Mouse (Mus musculus): ENCODE measurements around the gene Gstm6. TPM values are rescaled to one million over a fixed set of nuclear protein-coding genes. Genes with fewer than 3 reads are reported as not detected.
"Not testable (repeated sequence)": the region's sequence is repeated elsewhere in the genome, so short reads cannot be mapped to it uniquely, and the experiment has no call there.

Gene Gstm6
- 10.2 and 11.7 TPM in 2 replicates for polyA plus RNA-seq (2015; fragmentation: Nextera tagmentation; extraction: Ambion mirVana)

DNA sequence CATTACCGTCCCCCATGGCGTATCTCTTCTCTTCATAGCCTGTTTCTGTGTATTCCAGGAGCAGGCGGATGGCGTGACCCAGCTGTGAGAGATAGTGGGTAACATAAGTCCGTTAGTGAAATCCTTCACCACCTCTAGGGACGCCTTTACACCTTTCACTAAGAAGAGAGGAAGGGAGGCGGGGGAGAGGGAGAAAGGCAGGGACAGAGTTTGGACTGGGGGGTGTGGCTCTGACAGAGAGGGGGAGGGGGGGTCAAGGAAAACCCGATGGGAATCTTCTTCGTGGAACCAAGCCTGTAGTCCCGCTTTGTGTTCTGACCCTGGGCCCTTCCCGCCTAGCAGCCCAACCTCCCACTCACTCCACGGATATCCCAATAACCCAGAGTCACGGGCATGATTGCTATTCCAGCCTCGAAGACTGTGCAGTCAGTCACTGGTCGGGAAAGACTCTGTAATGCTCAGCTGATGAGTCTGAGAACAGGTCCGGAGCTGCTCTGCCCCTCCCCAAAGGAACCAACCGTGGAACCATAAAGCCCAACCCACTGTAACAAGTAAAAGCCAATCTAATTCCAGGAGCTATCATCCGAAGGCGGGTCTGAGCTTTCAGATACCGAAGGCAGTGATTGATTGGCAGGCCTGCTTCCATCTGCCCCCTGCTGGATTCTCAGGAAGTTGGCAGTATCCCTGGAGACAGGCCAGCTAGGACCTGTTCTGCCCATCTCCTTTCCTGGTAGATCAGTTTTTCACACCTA lies at the start of gene Gstm6:
Gene Gstm6 (minus strand): TSS at position 511 of the 752 bp plus-strand sequence.
- Histone ChIP-seq H3K9ac (replicated peaks; ENCODE audit: low read depth, low read length) (no peak within 1 kb of the TSS; the same call in 1 of the 2 replicates), H3K4me2 (ENCODE audit: low read length) (peak within 1 kb of the TSS; percentile 51), H3K4me1 (replicated peaks; ENCODE audit: control insufficient read depth, insufficient read depth, low read length) (peaks cover 11% of the 10 kb centered on the region), H3K36me3 (ENCODE audit: control insufficient read depth, insufficient read depth) (no peaks in the 10 kb centered on the region), H3K27me3 (replicated peaks; ENCODE audit: control insufficient read depth, insufficient read depth, low read length) (no peaks in the 10 kb centered on the region), H3K9me3 (ENCODE audit: control insufficient read depth, low read length) (no peaks in the 10 kb centered on the region), H3K27ac (ENCODE audit: low read length) (no peak within 1 kb of the TSS), H3K4me3 (replicated peaks; ENCODE audit: low read length) (peak within 1 kb of the TSS; percentile 32)
- 18% methylated on average over 20 of the region's 20 CpGs for WGBS
- peak; percentile 90 for ATAC-seq

GRCm38 (mm10) chr3:107986041-107986562 lies 42.6 kb upstream of the Gstm6 start, which contains the start of gene Gstm2:
Gstm2 (minus strand) TSS chr3:107986453.
- no peak within 1 kb of the TSS for H3K4me2 ChIP-seq (ENCODE audit: low read length)
- H3K9me3 ChIP-seq (ENCODE audit: control insufficient read depth, low read length) = no peaks in the 10 kb centered on the region
- no peaks in the 10 kb centered on the region for H3K27me3 ChIP-seq (replicated peaks; ENCODE audit: control insufficient read depth, insufficient read depth, low read length)
- H3K4me1 ChIP-seq (replicated peaks; ENCODE audit: control insufficient read depth, insufficient read depth, low read length) = no peaks in the 10 kb centered on the region
- H3K36me3 ChIP-seq (ENCODE audit: control insufficient read depth, insufficient read depth) = no peaks in the 10 kb centered on the region
- 69% methylated on average over 8 of the region's 8 CpGs for WGBS
- ATAC-seq = no peak
- no peak within 1 kb of the TSS for H3K4me3 ChIP-seq (replicated peaks; ENCODE audit: low read length)
- H3K9ac ChIP-seq (replicated peaks; ENCODE audit: low read depth, low read length) = no peak within 1 kb of the TSS
- no peak within 1 kb of the TSS for H3K27ac ChIP-seq (ENCODE audit: low read length)

GRCm38 (mm10) chr3:107985141-107985540 lies 41.6 kb upstream of the Gstm6 start:
- 96% methylated on average over 2 of the region's 2 CpGs for WGBS
- not testable (repeated sequence) for H3K27me3 ChIP-seq (replicated peaks; ENCODE audit: control insufficient read depth, insufficient read depth, low read length); H3K4me1 ChIP-seq (replicated peaks; ENCODE audit: control insufficient read depth, insufficient read depth, low read length)

DNA sequence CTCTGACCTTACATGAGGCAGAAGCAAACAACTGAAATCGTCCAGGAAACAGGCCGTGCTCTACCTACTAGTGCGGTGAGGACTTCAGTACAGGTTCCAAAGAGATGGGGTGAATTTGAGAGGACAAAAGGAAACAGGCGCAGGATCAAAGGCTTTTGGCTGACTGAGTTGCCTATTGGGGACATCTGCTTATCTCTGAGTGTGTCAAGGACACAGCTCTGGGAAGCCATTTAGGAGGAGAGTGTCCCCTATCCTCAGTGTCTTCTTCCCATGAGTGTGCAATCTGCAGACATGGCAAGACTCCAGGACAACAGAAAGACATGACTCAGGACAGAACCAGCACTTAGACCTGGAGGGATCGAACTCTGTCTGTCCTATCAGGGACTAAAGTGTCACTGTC lies 40.9 kb upstream of the Gstm6 start:
- Histone ChIP-seq H3K9me3 (ENCODE audit: control insufficient read depth, low read length) (no peaks in the 10 kb centered on the region), H3K27me3 (replicated peaks; ENCODE audit: control insufficient read depth, insufficient read depth, low read length) (no peaks in the 10 kb centered on the region), H3K4me3 (replicated peaks; ENCODE audit: low read length) (no peak overlapping the region), H3K36me3 (ENCODE audit: control insufficient read depth, insufficient read depth) (no peaks in the 10 kb centered on the region), H3K27ac (ENCODE audit: low read length) (no peak overlapping the region), H3K4me1 (replicated peaks; ENCODE audit: control insufficient read depth, insufficient read depth, low read length) (no peaks in the 10 kb centered on the region), H3K4me2 (ENCODE audit: low read length) (no peak overlapping the region), H3K9ac (replicated peaks; ENCODE audit: low read depth, low read length) (no peak overlapping the region)
- 91% methylated on average over 5 of the region's 5 CpGs for WGBS
- ATAC-seq = no peak

More at GRCm38 (mm10) chr3:107985141-107985540, 41.6 kb upstream of the Gstm6 start:
- not testable (repeated sequence) for H3K27ac ChIP-seq (ENCODE audit: low read length); H3K4me2 ChIP-seq (ENCODE audit: low read length); H3K9ac ChIP-seq (replicated peaks; ENCODE audit: low read depth, low read length); H3K4me3 ChIP-seq (replicated peaks; ENCODE audit: low read length); H3K36me3 ChIP-seq (ENCODE audit: control insufficient read depth, insufficient read depth); ATAC-seq; H3K9me3 ChIP-seq (ENCODE audit: control insufficient read depth, low read length)

DNA sequence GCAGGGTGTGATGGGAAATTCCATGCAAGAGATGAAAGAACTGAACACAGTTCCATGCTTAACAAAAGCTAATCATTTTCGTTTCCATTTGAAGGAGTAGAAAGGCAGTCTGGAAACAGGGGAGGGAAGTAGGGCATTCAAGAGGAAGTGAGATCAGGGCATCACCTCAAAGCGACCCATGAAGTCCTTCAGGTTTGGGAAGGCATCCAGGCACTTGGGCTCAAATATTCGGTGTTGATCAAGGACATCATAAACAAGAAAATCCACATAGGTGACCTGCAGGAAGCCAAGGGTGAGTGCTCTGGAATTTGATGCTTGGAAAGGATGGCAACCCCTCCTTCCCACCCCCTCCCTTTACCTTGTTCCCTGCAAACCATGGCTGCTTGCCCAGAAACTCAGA lies 40.2 kb upstream of the Gstm6 start:
- no peak overlapping the region for H3K27ac ChIP-seq (ENCODE audit: low read length)
- H3K4me3 ChIP-seq (replicated peaks; ENCODE audit: low read length) = no peak overlapping the region
- no peak for ATAC-seq
- H3K9me3 ChIP-seq (ENCODE audit: control insufficient read depth, low read length) = no peaks in the 10 kb centered on the region
- H3K4me1 ChIP-seq (replicated peaks; ENCODE audit: control insufficient read depth, insufficient read depth, low read length) = no peaks in the 10 kb centered on the region
- no peaks in the 10 kb centered on the region for H3K27me3 ChIP-seq (replicated peaks; ENCODE audit: control insufficient read depth, insufficient read depth, low read length)
- H3K9ac ChIP-seq (replicated peaks; ENCODE audit: low read depth, low read length) = no peak overlapping the region
- no peaks in the 10 kb centered on the region for H3K36me3 ChIP-seq (ENCODE audit: control insufficient read depth, insufficient read depth)
- H3K4me2 ChIP-seq (ENCODE audit: low read length) = no peak overlapping the region
- 64% methylated on average over 3 of the region's 3 CpGs for WGBS

- H3K27ac ChIP-seq (ENCODE audit: low read length) = no peak overlapping the region
- H3K4me2 ChIP-seq (ENCODE audit: low read length) = no peak overlapping the region
- no peaks in the 10 kb centered on the region for H3K36me3 ChIP-seq (ENCODE audit: control insufficient read depth, insufficient read depth)
- H3K27me3 ChIP-seq (replicated peaks; ENCODE audit: control insufficient read depth, insufficient read depth, low read length) = no peaks in the 10 kb centered on the region
- WGBS = 80% methylated on average over 6 of the region's 6 CpGs
- H3K4me3 ChIP-seq (replicated peaks; ENCODE audit: low read length) = no peak overlapping the region
- H3K4me1 ChIP-seq (replicated peaks; ENCODE audit: control insufficient read depth, insufficient read depth, low read length) = no peaks in the 10 kb centered on the region
- no peak for ATAC-seq
- no peaks in the 10 kb centered on the region for H3K9me3 ChIP-seq (ENCODE audit: control insufficient read depth, low read length)
- H3K9ac ChIP-seq (replicated peaks; ENCODE audit: low read depth, low read length) = no peak overlapping the region
Observed at GRCm38 (mm10) chr3:107982726-107983125, 39.2 kb upstream of the Gstm6 start.

DNA sequence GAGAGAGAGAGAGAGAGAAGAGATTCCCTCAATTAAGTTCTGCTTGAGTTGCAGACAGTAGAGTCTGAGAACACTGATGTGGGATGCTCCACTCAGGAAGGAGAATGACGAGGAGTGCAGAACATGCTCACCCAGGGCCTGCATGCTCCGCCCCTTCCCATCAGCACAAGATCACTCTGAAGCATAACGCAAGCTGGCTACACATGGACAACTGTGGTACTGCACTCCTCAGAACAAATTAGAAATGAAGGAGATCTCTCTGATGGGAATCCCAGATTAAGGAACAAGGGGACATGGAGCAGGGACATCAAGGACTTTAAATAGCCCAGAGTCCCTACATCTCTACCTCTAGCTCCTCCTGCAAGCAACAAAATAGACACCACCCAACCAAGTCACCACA lies 37.7 kb upstream of the Gstm6 start:
- Histone ChIP-seq H3K27ac (ENCODE audit: low read length) (no peak overlapping the region), H3K9me3 (ENCODE audit: control insufficient read depth, low read length) (no peaks in the 10 kb centered on the region), H3K4me3 (replicated peaks; ENCODE audit: low read length) (no peak overlapping the region), H3K9ac (replicated peaks; ENCODE audit: low read depth, low read length) (no peak overlapping the region), H3K36me3 (ENCODE audit: control insufficient read depth, insufficient read depth) (no peaks in the 10 kb centered on the region), H3K4me2 (ENCODE audit: low read length) (no peak overlapping the region), H3K27me3 (replicated peaks; ENCODE audit: control insufficient read depth, insufficient read depth, low read length) (no peaks in the 10 kb centered on the region), H3K4me1 (replicated peaks; ENCODE audit: control insufficient read depth, insufficient read depth, low read length) (no peaks in the 10 kb centered on the region)
- 60% methylated on average over 3 of the region's 3 CpGs for WGBS
- ATAC-seq = no peak

GRCm38 (mm10) chr3:107977691-107978090 lies 34.1 kb upstream of the Gstm6 start:
- no peaks in the 10 kb centered on the region for H3K27me3 ChIP-seq (replicated peaks; ENCODE audit: control insufficient read depth, insufficient read depth, low read length)
- WGBS = 76% methylated on average over 3 of the region's 3 CpGs
- no peak overlapping the region for H3K4me2 ChIP-seq (ENCODE audit: low read length)
- H3K4me1 ChIP-seq (replicated peaks; ENCODE audit: control insufficient read depth, insufficient read depth, low read length) = no peaks in the 10 kb centered on the region
- no peak for ATAC-seq
- H3K4me3 ChIP-seq (replicated peaks; ENCODE audit: low read length) = no peak overlapping the region
- H3K9ac ChIP-seq (replicated peaks; ENCODE audit: low read depth, low read length) = no peak overlapping the region
- H3K36me3 ChIP-seq (ENCODE audit: control insufficient read depth, insufficient read depth) = no peaks in the 10 kb centered on the region
- no peak overlapping the region for H3K27ac ChIP-seq (ENCODE audit: low read length)
- H3K9me3 ChIP-seq (ENCODE audit: control insufficient read depth, low read length) = no peaks in the 10 kb centered on the region

DNA sequence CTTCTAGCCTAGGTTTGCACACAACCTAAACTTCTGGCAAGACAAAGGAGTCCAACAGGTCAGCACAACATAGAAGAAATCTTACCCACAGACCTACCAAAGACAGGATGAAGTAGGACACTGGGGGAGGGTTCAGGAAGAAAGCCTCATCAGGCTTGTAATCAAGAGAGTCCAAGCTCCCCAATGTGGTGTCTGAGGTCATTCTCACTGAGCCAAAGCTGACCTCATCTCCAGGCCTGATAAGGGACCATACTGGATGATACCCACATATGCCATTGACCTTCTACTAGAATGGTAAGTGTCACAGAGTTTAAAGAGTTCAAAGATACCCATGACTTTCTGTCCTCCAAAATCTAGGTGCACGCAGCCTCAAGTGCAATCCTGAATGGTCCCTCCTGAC lies 30.7 kb upstream of the Gstm6 start:
- no peak for ATAC-seq
- Histone ChIP-seq H3K27ac (ENCODE audit: low read length) (no peak overlapping the region), H3K4me1 (replicated peaks; ENCODE audit: control insufficient read depth, insufficient read depth, low read length) (no peaks in the 10 kb centered on the region), H3K4me3 (replicated peaks; ENCODE audit: low read length) (no peak overlapping the region), H3K4me2 (ENCODE audit: low read length) (no peak overlapping the region), H3K9ac (replicated peaks; ENCODE audit: low read depth, low read length) (no peak overlapping the region), H3K9me3 (ENCODE audit: control insufficient read depth, low read length) (no peaks in the 10 kb centered on the region), H3K27me3 (replicated peaks; ENCODE audit: control insufficient read depth, insufficient read depth, low read length) (no peaks in the 10 kb centered on the region), H3K36me3 (ENCODE audit: control insufficient read depth, insufficient read depth) (no peaks in the 10 kb centered on the region)
- 86% methylated on average over 1 of the region's 1 CpGs for WGBS
